ENCODE assay signal across 14 mouse cellular contexts in genomic region chr13:41476216-41476615, GRCm38 (mm10). TPM values are rescaled to one million over a fixed set of nuclear protein-coding genes. Genes with fewer than 3 reads are reported as not detected.
DNase-seq lines count a peak whose midpoint lies in the region; ATAC-seq and TF ChIP-seq lines count a peak whose summit lies in the region.
"Had no signal": no experiment of that assay in that cellular context is flagged by ENCODE, and none has a peak within 500 bp of the region (broad histone marks: within the 10 kb centered on the region; RNA-seq: fewer than 3 reads in every experiment).

No protein-coding gene starts in this region.

- 66% methylated on average over 4 of the region's 4 CpGs for WGBS in embryonic facial prominence, embryonic 14.5 days
- WGBS in embryonic facial prominence, embryonic 10.5 days = 71% methylated on average over 4 of the region's 4 CpGs
- whole genome bisulfite sequencing in lung, embryonic 15.5 days = 52% methylated on average over 4 of the region's 4 CpGs
- 77% methylated on average over 4 of the region's 4 CpGs for WGBS in liver, postnatal 0 days (ENCODE audit: insufficient replicate concordance)

- no peaks in the 10 kb centered on the region for H3K27me3 ChIP-seq in embryonic facial prominence, embryonic 14.5 days (replicated peaks; ENCODE audit: control insufficient read depth, insufficient read depth, low read length)
- H3K27me3 ChIP-seq in embryonic facial prominence, embryonic 10.5 days (replicated peaks; ENCODE audit: low read depth, poor library complexity, severe bottlenecking) = no peaks in the 10 kb centered on the region; the same call in 1 of the 2 replicates
- H3K27me3 ChIP-seq in lung, embryonic 15.5 days = no peaks in the 10 kb centered on the region
- H3K27me3 ChIP-seq in myocyte (ENCODE audit: control insufficient read depth, insufficient read depth, insufficient read length) = no peaks in the 10 kb centered on the region
- H3K27me3 ChIP-seq in liver, postnatal 0 days (ENCODE audit: insufficient read depth, low read length) = no peaks in the 10 kb centered on the region

- peak; percentile 46 for DNase-seq in embryonic facial prominence, embryonic 14.5 days (ENCODE audit: low spot score)
- no peak for DNase-seq in embryonic facial prominence, embryonic 10.5 days (ENCODE audit: low spot score)
- no peak for DNase-seq in lung, adult 18-20 months
- peak; percentile 23 for DNase-seq in heart, postnatal 4 days
- no peak for DNase-seq in liver, postnatal 0 days
- DNase-seq: cerebellum, postnatal 14 days; gastrocnemius, postnatal 36 days; spleen, adult 18-20 months had no signal

- ATAC-seq in embryonic facial prominence, embryonic 14.5 days (ENCODE audit: low read depth) = no peak
- peak; percentile 42; the same call in 1 of the 2 replicates for ATAC-seq in lung, embryonic 15.5 days (ENCODE audit: borderline replicate concordance, extremely low read depth, low FRiP score, low TSS enrichment)
- no peak for ATAC-seq in cerebellum, adult (ENCODE audit: insufficient number of reproducible peaks, low FRiP score, low TSS enrichment)
- ATAC-seq in liver, postnatal 0 days = no peak
- ATAC-seq: hindbrain, postnatal 0 days had no signal

- TF ChIP-seq POLR2A in myocyte (IDR thresholded peaks at IDR 0.05; ENCODE audit: insufficient read length, low read depth) = no peak

- TF ChIP-seq EP300 in liver, postnatal 0 days (IDR thresholded peaks at IDR 0.05; ENCODE audit: low read depth) = no peak

- TF ChIP-seq CTCF in liver, postnatal 0 days (IDR thresholded peaks at IDR 0.05; ENCODE audit: low read depth) = no peak

- H3K36me3 ChIP-seq in embryonic facial prominence, embryonic 14.5 days (ENCODE audit: control insufficient read depth, insufficient read depth, low read length) = no peaks in the 10 kb centered on the region
- H3K36me3 ChIP-seq in embryonic facial prominence, embryonic 10.5 days (replicated peaks) = no peaks in the 10 kb centered on the region
- H3K36me3 ChIP-seq in lung, embryonic 15.5 days = no peaks in the 10 kb centered on the region
- H3K36me3 ChIP-seq in myocyte (ENCODE audit: control insufficient read depth, insufficient read depth) = no peaks in the 10 kb centered on the region
- no peaks in the 10 kb centered on the region; the same call in 1 of the 2 replicates for H3K36me3 ChIP-seq in liver, postnatal 0 days (replicated peaks; ENCODE audit: insufficient read depth, low read length)
- H3K36me3 ChIP-seq: limb, embryonic 10.5 days had no signal

- H3K27ac ChIP-seq in embryonic facial prominence, embryonic 14.5 days (replicated peaks; ENCODE audit: low read depth, low read length) = no peak overlapping the region
- H3K27ac ChIP-seq in embryonic facial prominence, embryonic 10.5 days (replicated peaks) = no peak overlapping the region
- H3K27ac ChIP-seq in lung, embryonic 15.5 days = 0 out of 2 replicates have a peak overlapping the region, but pooled peaks have one; percentile 9
- no peak overlapping the region for H3K27ac ChIP-seq in liver, postnatal 0 days (ENCODE audit: low read depth)
- H3K27ac ChIP-seq: hindbrain, postnatal 0 days; limb, embryonic 10.5 days; macrophage had no signal

- H3K9ac ChIP-seq in embryonic facial prominence, embryonic 14.5 days (ENCODE audit: low read depth, low read length) = no peak overlapping the region
- no peak overlapping the region for H3K9ac ChIP-seq in lung, embryonic 15.5 days
- no peak overlapping the region for H3K9ac ChIP-seq in liver, postnatal 0 days (replicated peaks)

- no peak overlapping the region for H3ac ChIP-seq in myocyte (ENCODE audit: control insufficient read depth, insufficient read length)

- H3K4me2 ChIP-seq in embryonic facial prominence, embryonic 14.5 days (ENCODE audit: low read depth, low read length) = no peak overlapping the region
- H3K4me2 ChIP-seq in lung, embryonic 15.5 days = no peak overlapping the region
- peak overlapping the region; percentile 45 for H3K4me2 ChIP-seq in myocyte (ENCODE audit: low read depth)
- H3K4me2 ChIP-seq in liver, postnatal 0 days (ENCODE audit: low read depth, low read length) = no peak overlapping the region

- H3K9me3 ChIP-seq in embryonic facial prominence, embryonic 14.5 days (ENCODE audit: control insufficient read depth, low read length) = no peaks in the 10 kb centered on the region
- H3K9me3 ChIP-seq in embryonic facial prominence, embryonic 10.5 days = no peaks in the 10 kb centered on the region
- no peaks in the 10 kb centered on the region for H3K9me3 ChIP-seq in lung, embryonic 15.5 days
- H3K9me3 ChIP-seq in liver, postnatal 0 days (ENCODE audit: low read length) = no peaks in the 10 kb centered on the region
- H3K9me3 ChIP-seq: limb, embryonic 10.5 days had no signal

- H3K4me3 ChIP-seq in embryonic facial prominence, embryonic 14.5 days (ENCODE audit: low read depth, low read length) = no peak overlapping the region
- no peak overlapping the region for H3K4me3 ChIP-seq in embryonic facial prominence, embryonic 10.5 days
- no peak overlapping the region for H3K4me3 ChIP-seq in lung, embryonic 15.5 days
- no peak overlapping the region for H3K4me3 ChIP-seq in myocyte
- no peak overlapping the region for H3K4me3 ChIP-seq in liver, postnatal 0 days (ENCODE audit: low read depth, low read length)
- H3K4me3 ChIP-seq: limb, embryonic 10.5 days had no signal

- H3K4me1 ChIP-seq in embryonic facial prominence, embryonic 14.5 days (ENCODE audit: control insufficient read depth, insufficient read depth, low read length) = no peaks in the 10 kb centered on the region
- H3K4me1 ChIP-seq in embryonic facial prominence, embryonic 10.5 days = 0 out of 2 replicates have a peak, but pooled peaks cover 4% of the 10 kb centered on the region
- H3K4me1 ChIP-seq in lung, embryonic 15.5 days = no peaks in the 10 kb centered on the region
- H3K4me1 ChIP-seq in liver, postnatal 0 days (ENCODE audit: insufficient read depth) = no peaks in the 10 kb centered on the region
- H3K4me1 ChIP-seq: limb, embryonic 10.5 days had no signal

- no peaks in the 10 kb centered on the region for H3K79me2 ChIP-seq in myocyte (ENCODE audit: control insufficient read depth, insufficient read depth)

TF ChIP-seq in myocyte, 11 proteins besides CTCF, POLR2A, EP300 and RAD21:
- TF ChIP-seq TCF3 (IDR thresholded peaks at IDR 0.05; ENCODE audit: insufficient read length, low read depth) (no peak), E2F4 (IDR thresholded peaks at IDR 0.05; ENCODE audit: insufficient read depth) (no peak), MYOD1 (IDR thresholded peaks at IDR 0.05; ENCODE audit: control insufficient read depth in 1 of 3, insufficient read length in 2 of 3, low read depth in 2 of 3) (no peak), POLR2AphosphoS2 (IDR thresholded peaks at IDR 0.05; ENCODE audit: insufficient read length, low read depth) (no peak), CEBPB (IDR thresholded peaks at IDR 0.05; ENCODE audit: insufficient read depth, poor library complexity, severe bottlenecking) (no peak), MAX (IDR thresholded peaks at IDR 0.05; ENCODE audit: low read depth) (no peak), TCF12 (IDR thresholded peaks at IDR 0.05; ENCODE audit: insufficient read depth, poor library complexity, severe bottlenecking) (no peak), MYOG (IDR thresholded peaks at IDR 0.05; ENCODE audit: control insufficient read depth in 1 of 3, insufficient read depth in 1 of 3, insufficient read length in 2 of 3, low read depth in 2 of 3) (no peak), USF1 (IDR thresholded peaks at IDR 0.05; ENCODE audit: low read depth) (no peak), REST (IDR thresholded peaks at IDR 0.05; ENCODE audit: insufficient read depth, insufficient read length) (no peak), SRF (IDR thresholded peaks at IDR 0.05; ENCODE audit: control insufficient read depth, insufficient read length, low read depth) (no peak)

RNA-seq across cellular contexts. Expression of gene Nedd9, which starts 10.9 kb away (rescaled TPM):
- polyA plus RNA-seq in embryonic facial prominence, embryonic 14.5 days (2014; fragmentation: Nextera tagmentation; extraction: Ambion mirVana) = 31.1 and 32.1 TPM in 2 replicates
- 17.4 and 19.1 TPM in 2 replicates for polyA plus RNA-seq in embryonic facial prominence, embryonic 10.5 days (2016; fragmentation: Nextera tagmentation; extraction: Ambion mirVana)
- 71.7 and 76.3 TPM in 2 replicates for polyA plus RNA-seq in lung, embryonic 15.5 days (2015; fragmentation: Nextera tagmentation; extraction: Ambion mirVana)
- 10 to 100 TPM; 40.2 to 40.3 TPM for total RNA-seq in heart, postnatal 4 days (2021)
- polyA plus RNA-seq in myocyte (2012; fragmentation: generic; extraction: Trizol) = 11.6 TPM
- polyA plus RNA-seq in liver, postnatal 0 days (2015; fragmentation: Nextera tagmentation; extraction: Ambion mirVana) = 6.8 and 6.9 TPM in 2 replicates

Comparison
In these comparisons a context has a peak if more than half of its experiments do, and no peak if none do; other contexts are left out.
1. DNase-seq: peak in embryonic facial prominence, embryonic 14.5 days (single experiment) and heart, postnatal 4 days (single experiment); none in embryonic facial prominence, embryonic 10.5 days (single experiment), lung, adult 18-20 months (0 of 2) and liver, postnatal 0 days (single experiment).